ENCODE assay signal across 8 mouse cellular contexts in the genomic region with DNA sequence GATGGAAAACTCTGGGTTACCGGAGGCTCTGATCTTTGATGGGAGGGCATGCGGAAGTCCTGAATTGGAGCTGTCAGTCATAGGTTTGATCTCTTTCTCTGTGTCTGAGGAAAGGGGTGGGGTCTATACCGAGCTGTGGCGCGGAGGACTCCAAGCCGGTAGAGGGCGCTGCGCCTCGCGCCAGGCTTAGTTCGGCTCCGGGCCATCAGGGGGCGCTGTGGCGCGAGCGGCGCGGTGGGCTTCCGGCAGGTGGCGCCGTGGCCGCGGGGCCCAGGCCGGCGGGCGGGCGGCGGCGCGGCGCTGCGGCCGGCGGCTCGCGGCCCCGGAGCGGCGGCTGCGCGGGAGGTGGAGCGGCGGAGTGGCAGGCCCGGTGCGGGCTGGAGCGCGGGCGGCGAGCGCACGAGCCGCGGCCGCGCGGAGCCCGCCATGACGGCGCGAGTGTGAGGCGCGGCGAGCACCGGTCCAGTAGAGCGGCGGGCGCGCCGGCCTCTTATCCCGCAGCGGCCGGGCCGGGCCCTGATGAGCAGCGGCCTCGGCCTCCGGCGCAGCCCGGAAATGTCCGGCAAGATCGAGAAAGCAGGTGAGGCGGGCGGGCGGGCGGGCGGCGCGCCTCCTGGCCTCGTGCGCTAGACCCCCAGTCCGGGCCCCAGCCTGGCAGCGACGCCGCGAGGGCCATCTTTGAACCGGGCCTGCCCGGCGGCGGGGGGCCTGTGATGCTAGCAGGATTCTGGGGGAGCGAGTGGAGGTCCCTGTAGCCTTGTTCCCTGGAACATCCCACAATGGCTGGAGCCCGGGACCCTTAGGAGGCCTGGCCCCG. TPM values are rescaled to one million over a fixed set of nuclear protein-coding genes. Genes with fewer than 3 reads are reported as not detected.
DNase-seq lines count a peak whose midpoint lies in the region; ATAC-seq and TF ChIP-seq lines count a peak whose summit lies in the region.

TSS of gene Rapgef1 (plus strand) at position 237 of the 817 bp plus-strand sequence.

- no peaks in the 10 kb centered on the region for H3K9me3 ChIP-seq in lung, embryonic 15.5 days

- WGBS in lung, embryonic 15.5 days: under 1% methylated on average over 67 of the region's 101 CpGs
- 9% methylated on average over 93 of the region's 101 CpGs for WGBS in olfactory bulb, adult 2 months
- WGBS in thymus, adult 2 months: 6% methylated on average over 101 of the region's 101 CpGs

- H3K27ac ChIP-seq in lung, embryonic 15.5 days: peak within 1 kb of the TSS; percentile 81
- H3K27ac ChIP-seq in olfactory bulb, adult 2 months (ENCODE audit: insufficient read depth, low read depth, low read length): peak within 1 kb of the TSS; percentile 35; the same call in 1 of the 2 replicates
- H3K27ac ChIP-seq in thymus, adult 2 months (ENCODE audit: control insufficient read depth, insufficient read depth, low read length): peak within 1 kb of the TSS; percentile 57

- H3K4me3 ChIP-seq in lung, embryonic 15.5 days: peak within 1 kb of the TSS; percentile 79
- peak within 1 kb of the TSS; percentile 87 for H3K4me3 ChIP-seq in olfactory bulb, adult 2 months (ENCODE audit: insufficient read depth, low read depth, low read length)
- H3K4me3 ChIP-seq in thymus, adult 2 months (ENCODE audit: control insufficient read depth, insufficient read depth, low read length): peak within 1 kb of the TSS; percentile 98

- peak within 1 kb of the TSS; percentile 74 for H3K4me2 ChIP-seq in lung, embryonic 15.5 days

- peak within 1 kb of the TSS; percentile 87 for H3K9ac ChIP-seq in lung, embryonic 15.5 days

- peak; percentile 100 for TF ChIP-seq CTCF in olfactory bulb, adult 2 months (IDR thresholded peaks at IDR 0.05; ENCODE audit: insufficient read depth, low read depth, low read length)
- TF ChIP-seq CTCF in thymus, adult 2 months (IDR thresholded peaks at IDR 0.05; ENCODE audit: borderline replicate concordance, control insufficient read depth, extremely low read depth, insufficient read depth, low read length, poor library complexity): peak; percentile 100

- H3K36me3 ChIP-seq in lung, embryonic 15.5 days: no peaks in the 10 kb centered on the region
- H3K36me3 ChIP-seq in thymus, adult 2 months (ENCODE audit: control insufficient read depth, insufficient read depth, low read length): no peaks in the 10 kb centered on the region

- peak; percentile 69 for DNase-seq in MEL-GATA-1-ER (ENCODE audit: extremely low read depth, low read depth)
- peak; percentile 94 for DNase-seq in cerebellum, adult 8-10 months
- peak; percentile 46 to 89 for DNase-seq in layer of hippocampus, adult 8-10 months (ENCODE audit: low spot score in 2 of 2)
- peak; percentile 90 for DNase-seq in thymus, adult 2 months

- H3K4me1 ChIP-seq in lung, embryonic 15.5 days: peaks cover 14% of the 10 kb centered on the region
- peaks cover 31% of the 10 kb centered on the region for H3K4me1 ChIP-seq in olfactory bulb, adult 2 months (ENCODE audit: control insufficient read depth, insufficient read depth, low read length)
- peaks cover 42% of the 10 kb centered on the region for H3K4me1 ChIP-seq in thymus, adult 2 months (replicated peaks; ENCODE audit: control insufficient read depth, insufficient read depth, low read length)

- peak; percentile 64 for ATAC-seq in frontal cortex, adult (ENCODE audit: low TSS enrichment)
- ATAC-seq in hematopoietic stem cell, adult 5-6 weeks (replicated peaks in 1 of 2; ENCODE audit: insufficient read depth in 1 of 2, low FRiP score in 2 of 2, low TSS enrichment in 1 of 2, low read depth in 1 of 2, poor library complexity in 2 of 2, severe bottlenecking in 2 of 2): peak; percentile 74 to 76
- ATAC-seq in lung, embryonic 15.5 days (ENCODE audit: borderline replicate concordance, extremely low read depth, low FRiP score, low TSS enrichment): peak; percentile 77

- H3K27me3 ChIP-seq in lung, embryonic 15.5 days: no peaks in the 10 kb centered on the region
- H3K27me3 ChIP-seq in thymus, adult 2 months (ENCODE audit: control insufficient read depth, insufficient read depth, low read length): no peaks in the 10 kb centered on the region

- TF ChIP-seq POLR2A in olfactory bulb, adult 2 months (IDR thresholded peaks at IDR 0.05; ENCODE audit: insufficient read depth, low read depth, low read length): no peak
- TF ChIP-seq POLR2A in thymus, adult 2 months (IDR thresholded peaks at IDR 0.05; ENCODE audit: control insufficient read depth, extremely low read depth, insufficient read depth, low read length, poor library complexity): no peak

RNA-seq across cellular contexts. Expression of gene Rapgef1, which starts in this region (rescaled TPM):
- 30.3 and 32.4 TPM in 2 replicates for total RNA-seq in hematopoietic stem cell, adult 5-6 weeks (2017)
- 10 to 100 TPM; 78.8 to 94.5 (median 89.3) TPM for total RNA-seq in layer of hippocampus, adult 8-10 months (2022)
- polyA plus RNA-seq in lung, embryonic 15.5 days (2015; fragmentation: Nextera tagmentation; extraction: Ambion mirVana): 14.2 and 15.0 TPM in 2 replicates
- polyA plus RNA-seq in olfactory bulb, adult 2 months (2012; ENCODE audit: insufficient read depth, insufficient read length, low replicate concordance, missing spikeins): 75.7 TPM in 1 of 2 replicates, not detected in the other
- polyA plus RNA-seq in thymus, adult 2 months (2012; rRNA removed): 132 and 143 TPM in 2 replicates

Comparison
In these comparisons a context has a peak if more than half of its experiments do, and no peak if none do; other contexts are left out.
1. Peak in every context shown above with its lines: DNase-seq, ATAC-seq, H3K4me3 ChIP-seq and H3K27ac ChIP-seq.